Mouse (Mus musculus) brain, adult 2 months (tissue): Measurements from ENCODE around the gene Rgs3.

Experiments
- DNase-seq: peaks from one replicate; pipeline ENCODE4 v3.0.0; 2011; ENCODE audit warnings: low read depth, low spot score

Rgs3 gene

GRCm38 (mm10) chr4:62627331-62627730 lies 67.7 kb downstream of the Rgs3 start:
- DNase-seq: no peak

- DNase-seq: no peak
Measured at GRCm38 (mm10) chr4:62628547-62628946, 68.9 kb downstream of the Rgs3 start.

GRCm38 (mm10) chr4:62629461-62629860 lies 69.8 kb downstream of the Rgs3 start:
- no peak for DNase-seq

GRCm38 (mm10) chr4:62629905-62630304 lies 70.3 kb downstream of the Rgs3 start:
- DNase-seq: no peak

- DNase-seq: no peak
Measured at GRCm38 (mm10) chr4:62633243-62633642, 73.6 kb downstream of the Rgs3 start.

- no peak for DNase-seq
Measured at GRCm38 (mm10) chr4:62634054-62634591, 74.5 kb downstream of the Rgs3 start.

GRCm38 (mm10) chr4:62634840-62635239 lies 75.2 kb downstream of the Rgs3 start:
- DNase-seq: no peak

- no peak for DNase-seq
Measured at GRCm38 (mm10) chr4:62636047-62636446, 76.4 kb downstream of the Rgs3 start.

- peak; percentile 89 for DNase-seq
Measured at GRCm38 (mm10) chr4:62637856-62638604, 78.4 kb downstream of the Rgs3 start.

- no peak for DNase-seq
Measured at GRCm38 (mm10) chr4:62640496-62641229, 81.0 kb downstream of the Rgs3 start.

GRCm38 (mm10) chr4:62641230-62641589 lies 81.6 kb downstream of the Rgs3 start:
- no peak for DNase-seq

GRCm38 (mm10) chr4:62641656-62642055 lies 82.0 kb downstream of the Rgs3 start:
- no peak for DNase-seq

GRCm38 (mm10) chr4:62643401-62643800 lies 83.8 kb downstream of the Rgs3 start:
- peak; percentile 36 for DNase-seq

- peak; percentile 79 for DNase-seq
Measured at GRCm38 (mm10) chr4:62644031-62644793, 84.6 kb downstream of the Rgs3 start.

GRCm38 (mm10) chr4:62646556-62647248 lies 87.1 kb downstream of the Rgs3 start:
- no peak for DNase-seq

- DNase-seq: no peak
Measured at GRCm38 (mm10) chr4:62648848-62649247, 89.2 kb downstream of the Rgs3 start.

- peak; percentile 94 for DNase-seq
Measured at GRCm38 (mm10) chr4:62649536-62650230, 90.0 kb downstream of the Rgs3 start.

GRCm38 (mm10) chr4:62651179-62651760 lies 91.6 kb downstream of the Rgs3 start:
- no peak for DNase-seq

GRCm38 (mm10) chr4:62652215-62652614 lies 92.6 kb downstream of the Rgs3 start:
- peak; percentile 69 for DNase-seq
